Mouse (Mus musculus) kidney, embryonic 14.5 days (tissue): ENCODE measurements at regions not wholly inside any gene's neighbourhood (a gene's known extent, or its start where the extent isn't known, plus 50 kb on each side); places are given as distances from the start of the nearest gene placed in this dataset. TPM values are rescaled to one million over a fixed set of nuclear protein-coding genes. Genes with fewer than 3 reads are reported as not detected.
"Not testable (repeated sequence)": the region's sequence is repeated elsewhere in the genome, so short reads cannot be mapped to it uniquely, and the experiment has no call there.

ENCODE experiments used
- ATAC-seq: fragments of 200-750 bp; cut with Nextera tagmentation; 2 replicates; pipeline ENCODE4 v1.8.0; 2017; ENCODE audit warnings: moderate number of reproducible peaks, mild to moderate bottlenecking, moderate TSS enrichment, moderate library complexity; ENCODE audit not compliant: low FRiP score, low TSS enrichment
- H3K27ac ChIP-seq: fragments of 300-500 bp; sonication (generic); 2 replicates; pipeline ENCODE4 v1.5.1; 2014; ENCODE audit warnings: low read depth, mild to moderate bottlenecking, low read length, moderate library complexity, mixed read lengths
- H3K27me3 ChIP-seq: fragments of 300-500 bp; sonication (generic); 2 replicates; pipeline ENCODE4 v1.6.1; 2014; ENCODE audit warnings: mild to moderate bottlenecking, low read length; ENCODE audit not compliant: control insufficient read depth, insufficient read depth
- H3K36me3 ChIP-seq: fragments of 300-500 bp; sonication (generic); 2 replicates; pipeline ENCODE4 v1.6.1; 2014; ENCODE audit warnings: low read length, mixed read lengths; ENCODE audit not compliant: control insufficient read depth, insufficient read depth
- H3K4me1 ChIP-seq: fragments of 300-500 bp; sonication (generic); 2 replicates; pipeline ENCODE4 v1.6.1; 2014; ENCODE audit warnings: low read length, mixed read lengths; ENCODE audit not compliant: control insufficient read depth, insufficient read depth
- H3K4me2 ChIP-seq: fragments of 300-500 bp; sonication (generic); replicated peaks from 2 replicates; pipeline ENCODE4 v1.6.1; 2014; ENCODE audit warnings: low read depth, mild to moderate bottlenecking, low read length
- H3K4me3 ChIP-seq: fragments of 300-500 bp; sonication (generic); 2 replicates; pipeline ENCODE4 v1.5.1; 2014; ENCODE audit warnings: mild to moderate bottlenecking, low read length
- H3K9ac ChIP-seq: fragments of 300-500 bp; sonication (generic); 2 replicates; pipeline ENCODE4 v1.6.1; 2014; ENCODE audit warnings: low read depth, mild to moderate bottlenecking, low read length, moderate library complexity
- H3K9me3 ChIP-seq: fragments of 300-500 bp; sonication (generic); 2 replicates; pipeline ENCODE4 v1.6.1; 2016; ENCODE audit warnings: low read length; ENCODE audit not compliant: control insufficient read depth
- WGBS: fragments of 180-500 bp; shearing (Covaris S2); extraction: QIAGEN DNeasy Blood & Tissue Kit; methylation state at CpG from one replicate; pipeline ENCODE4 v1.1.7; 2014; 5-methylcytosine and 5-hydroxymethylcytosine counted together
- microRNA-seq: library from miRNA; unstranded; fragments of <30 nt; microRNA quantifications from one replicate; pipeline ENCODE4, GENCODE M21; 2016

- H3K9ac ChIP-seq, H3K9me3 ChIP-seq, H3K4me2 ChIP-seq, H3K4me3 ChIP-seq, ATAC-seq, H3K36me3 ChIP-seq, H3K27me3 ChIP-seq, H3K27ac ChIP-seq, H3K4me1 ChIP-seq: not testable (repeated sequence)
Measured at GRCm38 (mm10) chr12:113424598-113425208, 64.6 kb upstream of the Adam6b start.

- no peak for ATAC-seq
- H3K36me3 ChIP-seq = no peaks in the 10 kb centered on the region
- no peak overlapping the region for H3K9ac ChIP-seq
- WGBS = 78% methylated on average over 8 of the region's 8 CpGs
- H3K4me3 ChIP-seq = no peak overlapping the region
- no peak overlapping the region for H3K27ac ChIP-seq
- no peaks in the 10 kb centered on the region for H3K27me3 ChIP-seq
- no peaks in the 10 kb centered on the region for H3K9me3 ChIP-seq
- H3K4me2 ChIP-seq = no peak overlapping the region
- no peaks in the 10 kb centered on the region for H3K4me1 ChIP-seq
Measured at GRCm38 (mm10) chr12:113425209-113426070, 63.9 kb upstream of the Adam6b start.

- Histone ChIP-seq H3K27ac (no peak overlapping the region), H3K27me3 (no peaks in the 10 kb centered on the region), H3K4me2 (no peak overlapping the region), H3K4me3 (no peak overlapping the region), H3K9ac (no peak overlapping the region), H3K4me1 (no peaks in the 10 kb centered on the region), H3K9me3 (no peaks in the 10 kb centered on the region), H3K36me3 (no peaks in the 10 kb centered on the region)
- 92% methylated on average over 4 of the region's 4 CpGs for WGBS
- ATAC-seq = no peak
Measured at GRCm38 (mm10) chr12:113426636-113427035, 62.7 kb upstream of the Adam6b start.

- H3K27me3 ChIP-seq = no peaks in the 10 kb centered on the region
Measured at GRCm38 (mm10) chr12:113427339-113427738, 62.0 kb upstream of the Adam6b start.

GRCm38 (mm10) chr12:113428461-113428860, 60.9 kb upstream of the Adam6b start:
- no peak for ATAC-seq
- 81% methylated on average over 3 of the region's 3 CpGs for WGBS

More at GRCm38 (mm10) chr12:113427339-113427738, 62.0 kb upstream of the Adam6b start:
- Histone ChIP-seq H3K36me3 (no peaks in the 10 kb centered on the region), H3K27ac (no peak overlapping the region), H3K4me2 (no peak overlapping the region), H3K4me3 (no peak overlapping the region), H3K4me1 (no peaks in the 10 kb centered on the region), H3K9me3 (no peaks in the 10 kb centered on the region), H3K9ac (no peak overlapping the region)
- no peak for ATAC-seq
- 84% methylated on average over 4 of the region's 4 CpGs for WGBS

DNA sequence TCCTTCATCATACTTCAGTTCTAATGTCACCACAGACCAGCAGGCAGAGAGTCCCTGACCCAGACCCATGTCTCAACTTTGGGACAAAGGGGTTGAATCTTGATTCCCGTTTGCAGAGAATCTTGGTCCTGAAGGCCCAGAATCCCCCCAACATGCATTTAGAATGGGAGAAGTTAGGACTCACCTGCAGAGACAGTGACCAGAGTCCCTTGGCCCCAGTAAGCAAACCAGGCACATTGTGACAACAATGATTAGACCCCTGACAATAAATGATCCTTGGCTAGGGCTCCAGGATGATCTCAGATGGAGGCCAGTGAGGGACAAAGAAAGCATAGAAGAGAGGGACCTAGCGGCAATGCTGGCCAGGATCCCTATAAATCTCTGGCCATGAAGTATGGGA, 60.4 kb upstream of the Adam6b start:
- no peaks in the 10 kb centered on the region for H3K27me3 ChIP-seq
- 80% methylated on average over 2 of the region's 2 CpGs for WGBS
- H3K27ac ChIP-seq = no peak overlapping the region
- H3K4me2 ChIP-seq = no peak overlapping the region
- no peaks in the 10 kb centered on the region for H3K4me1 ChIP-seq
- H3K9ac ChIP-seq = no peak overlapping the region
- no peak overlapping the region for H3K4me3 ChIP-seq
- H3K9me3 ChIP-seq = no peaks in the 10 kb centered on the region
- no peak for ATAC-seq
- H3K36me3 ChIP-seq = no peaks in the 10 kb centered on the region

More at GRCm38 (mm10) chr12:113428461-113428860, 60.9 kb upstream of the Adam6b start:
- H3K4me1 ChIP-seq = no peaks in the 10 kb centered on the region
- H3K4me2 ChIP-seq = no peak overlapping the region
- no peaks in the 10 kb centered on the region for H3K9me3 ChIP-seq
- H3K27ac ChIP-seq = no peak overlapping the region
- no peaks in the 10 kb centered on the region for H3K27me3 ChIP-seq
- H3K36me3 ChIP-seq = no peaks in the 10 kb centered on the region
- no peak overlapping the region for H3K4me3 ChIP-seq
- no peak overlapping the region for H3K9ac ChIP-seq

GRCm38 (mm10) chr12:113430340-113430739, 59.0 kb upstream of the Adam6b start:
- Histone ChIP-seq H3K27ac (no peak overlapping the region), H3K9me3 (no peaks in the 10 kb centered on the region), H3K27me3 (no peaks in the 10 kb centered on the region), H3K9ac (no peak overlapping the region), H3K4me3 (no peak overlapping the region), H3K4me2 (no peak overlapping the region), H3K4me1 (no peaks in the 10 kb centered on the region), H3K36me3 (no peaks in the 10 kb centered on the region)
- WGBS = 87% methylated on average over 6 of the region's 6 CpGs
- ATAC-seq = no peak

Small RNA genes in the stretch of these regions (microRNA-seq; reads per million reads assigned to microRNA genes)
- gene Gm22175 (not detected), gene Gm24022 (not detected), gene Gm25747 (not detected)
